Mouse (Mus musculus) cerebellum, postnatal 14 days (tissue): ENCODE data around the gene Hmcn1.

Experiments used
- DNase-seq, 2 experiments: peaks; one replicate each; pipeline ENCODE4 v3.0.0; 2021; ENCODE audit warnings: mixed read lengths in 2 of 2

Hmcn1 gene

GRCm38 (mm10) chr1:150775742-150776141 lies 217.5 kb downstream of the Hmcn1 start:
- DNase-seq: peak; percentile 69 to 70

- peak in 1 of 2 experiments; percentile 28 for DNase-seq
Measured at GRCm38 (mm10) chr1:150772958-150773357, 220.3 kb downstream of the Hmcn1 start.

GRCm38 (mm10) chr1:150770948-150771521 lies 222.2 kb downstream of the Hmcn1 start:
- DNase-seq: no peak

- DNase-seq: no peak
Measured at GRCm38 (mm10) chr1:150769836-150770235, 223.4 kb downstream of the Hmcn1 start.

- DNase-seq: no peak
Measured at GRCm38 (mm10) chr1:150761678-150762077, 231.6 kb downstream of the Hmcn1 start.

GRCm38 (mm10) chr1:150760801-150761331 lies 232.4 kb downstream of the Hmcn1 start:
- no peak for DNase-seq

GRCm38 (mm10) chr1:150759476-150760079 lies 233.7 kb downstream of the Hmcn1 start:
- no peak for DNase-seq

GRCm38 (mm10) chr1:150753920-150754319 lies 239.3 kb downstream of the Hmcn1 start:
- peak in 1 of 2 experiments; percentile 8 for DNase-seq

- no peak for DNase-seq
Measured at GRCm38 (mm10) chr1:150748783-150749182, 244.5 kb downstream of the Hmcn1 start.

- DNase-seq: no peak
Measured at GRCm38 (mm10) chr1:150747771-150748170, 245.5 kb downstream of the Hmcn1 start.

GRCm38 (mm10) chr1:150743097-150743843 lies 250.0 kb downstream of the Hmcn1 start:
- DNase-seq: no peak

GRCm38 (mm10) chr1:150742376-150743087 lies 250.7 kb downstream of the Hmcn1 start:
- no peak for DNase-seq

GRCm38 (mm10) chr1:150711438-150711837 lies 281.8 kb downstream of the Hmcn1 start:
- no peak for DNase-seq

- no peak for DNase-seq
Measured at GRCm38 (mm10) chr1:150706502-150706901, 286.7 kb downstream of the Hmcn1 start.

GRCm38 (mm10) chr1:150697749-150698148 lies 295.5 kb downstream of the Hmcn1 start:
- no peak for DNase-seq

- no peak for DNase-seq
Measured at GRCm38 (mm10) chr1:150682044-150682443, 311.2 kb downstream of the Hmcn1 start.

- DNase-seq: no peak
Measured at GRCm38 (mm10) chr1:150681433-150681832, 311.8 kb downstream of the Hmcn1 start.

- DNase-seq: peak; percentile 83 to 88
Measured at GRCm38 (mm10) chr1:150681006-150681405, 312.2 kb downstream of the Hmcn1 start.

- DNase-seq: no peak
Measured at GRCm38 (mm10) chr1:150680345-150680744, 312.9 kb downstream of the Hmcn1 start.

- peak; percentile 8 to 36 for DNase-seq
Measured at GRCm38 (mm10) chr1:150645314-150645713, 347.9 kb downstream of the Hmcn1 start.

- no peak for DNase-seq
Measured at GRCm38 (mm10) chr1:150639522-150639921, 353.7 kb downstream of the Hmcn1 start.

- peak in 1 of 2 experiments; percentile 8 for DNase-seq
Measured at GRCm38 (mm10) chr1:150632506-150632905, 360.7 kb downstream of the Hmcn1 start.

- DNase-seq: no peak
Measured at GRCm38 (mm10) chr1:150631856-150632171, 361.4 kb downstream of the Hmcn1 start.
